Mouse (Mus musculus) 416B (cell line): ENCODE measurements around the gene Tsc22d3.
"Not testable (repeated sequence)": the region's sequence is repeated elsewhere in the genome, so short reads cannot be mapped to it uniquely, and the experiment has no call there.

Experiments
- DNase-seq: peaks from one replicate; pipeline ENCODE4 v3.0.0; 2011; ENCODE audit warnings: low read depth

The Tsc22d3 gene

DNA sequence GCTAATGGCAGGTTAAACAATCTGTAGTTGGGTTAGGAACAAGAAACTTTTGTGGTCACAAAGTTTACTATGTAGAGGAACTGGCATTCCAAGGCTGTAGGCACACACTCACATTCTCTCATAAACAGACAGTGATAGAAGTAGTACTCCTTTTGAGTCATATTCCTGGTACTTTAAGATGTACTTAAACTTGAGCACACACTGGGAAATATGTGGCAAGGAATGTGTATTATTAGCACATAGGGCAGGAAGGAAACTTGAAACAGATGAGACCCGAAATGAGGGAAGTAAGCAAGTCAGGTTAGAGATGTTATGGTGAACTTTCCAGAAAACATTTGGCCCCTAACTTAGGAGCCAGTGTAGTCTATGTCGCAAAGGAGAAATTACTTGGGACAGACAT, 34.7 kb downstream of the Tsc22d3 start:
- peak; percentile 22 for DNase-seq

DNA sequence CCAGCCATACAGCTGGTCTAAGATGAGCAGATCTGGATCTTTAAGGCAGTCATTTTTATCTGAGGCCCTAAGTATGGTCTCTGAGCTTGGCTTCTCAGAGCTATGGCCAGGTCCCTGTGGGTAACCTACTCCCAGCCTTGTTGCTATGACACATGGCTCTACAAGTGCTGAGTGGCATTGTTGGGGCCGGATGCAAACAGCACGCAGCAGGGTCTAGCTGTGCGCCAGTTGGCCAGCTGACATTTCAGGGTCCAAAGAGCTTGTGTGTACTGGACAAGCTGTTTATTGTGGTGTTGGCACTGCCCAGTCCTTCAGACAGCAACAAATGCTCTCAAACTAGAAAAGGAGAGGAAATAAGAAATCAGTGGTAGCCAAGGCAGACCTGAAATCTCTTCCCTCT, 35.2 kb downstream of the Tsc22d3 start:
- no peak for DNase-seq

DNA sequence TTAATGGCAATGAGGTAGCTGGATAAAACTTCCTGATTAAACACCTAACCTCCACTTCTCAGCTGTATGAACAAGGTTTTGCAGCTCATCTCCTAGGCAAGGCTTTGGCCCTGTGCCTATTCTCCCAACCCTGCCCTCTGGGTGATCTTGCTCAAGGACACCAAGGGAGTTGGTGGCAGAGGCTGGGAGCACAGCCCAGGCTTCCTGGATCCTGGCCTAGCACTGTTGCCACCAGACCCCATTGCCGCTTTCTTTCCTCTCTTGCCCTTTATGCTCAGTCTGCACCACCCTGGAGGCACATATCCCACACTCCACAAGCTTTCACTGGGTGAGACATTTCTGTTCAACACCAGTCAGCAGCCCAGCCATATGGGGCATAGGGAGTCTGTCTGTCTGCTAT, 35.7 kb downstream of the Tsc22d3 start:
- DNase-seq = no peak

DNA sequence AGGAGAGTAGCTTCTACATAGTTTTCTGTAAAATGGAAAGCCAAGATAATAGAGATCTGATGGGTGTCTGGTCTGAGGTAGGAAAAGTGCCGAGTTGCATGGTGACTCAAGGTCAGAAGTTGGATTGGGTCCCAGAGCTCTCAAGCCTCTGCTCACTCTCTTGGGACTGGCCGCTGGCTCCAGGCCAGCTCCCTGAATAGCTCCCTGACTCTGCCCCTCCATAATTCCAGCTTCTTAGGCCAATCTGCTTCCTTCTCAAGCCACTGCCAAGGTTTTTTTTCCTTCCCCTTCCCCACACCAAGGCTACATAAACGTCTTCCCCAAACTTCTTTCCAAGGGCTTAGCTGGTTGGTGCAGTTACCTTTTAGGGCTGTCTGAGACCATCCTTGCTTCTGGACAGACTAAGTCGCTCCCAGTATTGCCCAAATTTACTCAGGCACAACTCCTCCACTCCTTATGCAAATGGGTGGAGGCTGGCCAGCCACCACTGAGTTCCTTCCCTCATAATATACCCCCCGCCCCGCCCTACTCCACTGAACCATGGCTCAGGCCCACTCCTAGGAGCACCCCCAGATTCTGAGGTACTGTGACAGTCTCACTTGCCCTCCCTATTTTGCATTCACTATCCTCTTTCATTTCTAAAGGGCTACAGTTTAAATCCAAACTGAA, 42.1 kb downstream of the Tsc22d3 start:
- no peak for DNase-seq

DNA sequence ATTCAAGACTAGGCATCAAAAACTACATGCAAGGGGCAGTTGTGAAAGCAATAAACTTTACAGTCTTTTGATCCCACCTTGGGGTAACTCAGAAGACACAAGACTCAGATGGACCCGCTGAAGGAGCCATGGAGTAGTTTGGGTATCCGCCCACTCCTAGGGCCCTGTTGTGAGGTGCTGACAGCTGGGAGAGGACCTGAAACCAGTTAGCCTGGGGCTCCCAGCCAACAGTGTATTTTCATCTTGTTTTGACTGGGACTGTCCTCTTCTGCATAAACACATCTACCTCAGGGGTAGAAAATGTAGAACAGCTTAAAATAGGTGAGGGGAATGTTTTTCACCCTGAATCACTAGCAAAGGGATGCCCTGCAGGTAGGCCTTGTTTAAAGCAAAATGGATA, 44.5 kb downstream of the Tsc22d3 start:
- no peak for DNase-seq

DNA sequence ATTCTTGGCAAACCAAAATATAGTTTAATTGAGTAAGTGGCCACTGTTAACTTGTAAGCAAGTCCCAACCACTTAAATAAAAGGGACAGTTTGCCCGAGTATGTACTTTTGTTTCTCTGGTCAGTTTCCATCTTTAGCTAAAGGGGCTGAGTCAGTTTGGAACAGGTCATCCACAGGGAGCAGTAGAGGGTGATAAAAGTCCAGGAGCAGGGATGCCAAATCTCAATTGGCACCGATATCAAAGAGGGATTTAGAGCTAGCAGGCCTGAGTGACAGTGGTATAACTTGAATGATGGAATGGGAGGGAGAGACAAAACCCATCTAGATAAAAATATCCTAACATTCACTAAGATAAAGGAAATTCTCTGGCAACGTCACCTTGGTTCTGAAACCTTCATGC, 45.0 kb downstream of the Tsc22d3 start:
- no peak for DNase-seq

DNA sequence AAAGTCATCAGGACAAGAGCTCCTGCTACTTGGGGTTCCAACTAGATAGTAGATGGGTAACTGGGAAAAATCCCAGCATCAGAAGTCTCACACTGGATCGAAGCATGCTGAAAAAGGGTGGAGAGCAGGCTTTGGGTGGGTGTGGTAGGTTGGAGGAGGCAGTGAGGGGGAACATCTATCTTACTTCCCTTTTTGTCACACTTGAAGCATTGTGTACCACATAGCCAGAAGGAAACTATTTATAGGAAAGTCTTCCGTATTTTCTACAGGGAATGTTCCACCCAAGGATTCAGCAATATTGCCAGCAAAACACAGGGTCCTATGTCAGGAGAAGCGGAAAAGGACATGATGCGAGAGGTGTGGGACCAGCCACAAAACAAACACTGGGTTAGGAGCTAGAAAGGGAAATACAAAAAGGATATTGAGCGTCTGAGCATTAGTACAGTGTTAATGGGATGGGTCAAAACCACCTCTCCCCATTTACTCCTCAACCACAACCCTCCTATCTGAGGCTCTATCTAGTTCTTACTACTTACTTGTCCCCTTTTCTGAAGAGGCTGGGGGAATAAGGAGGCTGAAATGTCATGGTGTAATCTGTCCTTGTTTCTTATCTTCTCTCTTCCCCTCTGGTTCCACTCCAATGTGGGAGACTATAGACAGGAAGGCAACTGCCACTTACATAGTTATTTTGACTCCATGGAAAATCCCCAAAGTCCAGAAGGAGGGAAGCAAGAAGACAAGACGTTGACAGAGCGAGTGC, 52.6 kb downstream of the Tsc22d3 start:
- no peak for DNase-seq

DNA sequence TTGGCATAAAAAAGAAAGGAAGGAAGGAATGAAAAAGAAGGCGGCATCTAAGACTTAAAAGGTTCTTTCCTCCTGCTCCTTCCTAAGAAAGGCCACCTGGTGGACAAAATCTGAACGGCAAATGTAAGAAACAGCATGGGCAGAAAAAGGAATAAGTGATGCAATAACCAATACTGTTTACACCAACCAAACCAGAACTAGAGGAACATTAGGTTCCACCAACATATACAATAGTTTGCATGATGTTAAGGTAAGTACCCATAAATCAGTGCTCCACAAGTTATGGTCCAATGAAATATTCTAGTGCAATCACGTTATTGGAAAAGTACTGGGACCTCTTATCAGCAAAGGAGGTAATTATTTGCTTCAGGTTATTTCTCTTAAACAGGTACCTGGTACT, 55.7 kb downstream of the Tsc22d3 start:
- peak; percentile 86 for DNase-seq

DNA sequence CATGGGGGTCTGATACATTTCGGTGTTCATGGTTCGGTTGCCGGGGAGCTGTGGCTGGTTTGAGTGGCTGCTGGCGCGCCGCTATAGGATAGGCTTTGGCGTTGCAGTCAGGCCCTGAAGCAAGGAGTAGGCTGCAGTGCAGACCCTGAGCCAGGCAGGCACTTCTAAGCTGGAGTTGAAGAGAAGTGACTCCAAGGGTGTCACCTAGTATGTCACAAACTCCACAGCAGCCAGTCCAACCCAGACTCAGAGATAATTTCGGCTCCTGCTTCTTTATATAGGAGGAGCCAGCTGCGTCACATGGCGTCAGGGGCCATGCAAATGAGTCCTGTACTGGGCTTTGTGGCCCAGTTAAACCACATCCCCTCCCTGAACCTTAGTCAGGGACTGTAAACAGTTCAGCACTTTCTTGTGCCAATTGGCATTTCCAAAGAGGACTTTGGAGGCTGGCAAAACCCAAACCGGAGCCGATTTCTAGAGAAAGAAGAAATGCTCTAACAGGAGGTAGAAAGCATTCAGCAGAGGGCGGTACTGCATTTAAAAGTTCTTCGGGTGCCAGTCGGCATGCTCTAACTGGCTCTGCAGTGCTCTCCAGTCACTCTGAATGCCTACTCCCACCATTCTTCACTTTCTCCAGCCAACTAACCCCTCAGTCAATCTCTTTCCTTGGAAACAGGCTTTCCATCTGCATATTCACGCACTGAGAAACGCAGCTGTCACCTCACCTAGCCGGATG, 57.4 kb downstream of the Tsc22d3 start:
- peak; percentile 96 for DNase-seq

DNA sequence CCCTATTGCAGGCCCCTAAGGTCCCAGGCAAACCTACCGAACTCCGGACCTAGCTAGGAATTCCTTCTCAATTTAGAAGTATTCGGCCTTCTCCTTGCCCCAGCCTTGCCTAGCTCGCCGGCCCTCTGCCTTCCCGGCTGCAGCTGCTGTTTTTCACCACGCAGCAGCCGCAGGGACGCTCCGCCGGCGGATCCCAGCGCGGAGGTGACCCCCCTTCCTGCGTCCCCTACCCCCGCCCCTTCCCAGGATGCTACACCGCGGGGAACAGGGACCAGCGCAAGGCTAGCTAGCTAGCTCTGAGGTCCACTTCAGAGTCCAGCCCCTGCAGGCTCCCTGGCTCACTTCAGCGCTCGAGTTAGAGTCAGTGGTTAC, 58.0 kb downstream of the Tsc22d3 start:
- DNase-seq = no peak

DNA sequence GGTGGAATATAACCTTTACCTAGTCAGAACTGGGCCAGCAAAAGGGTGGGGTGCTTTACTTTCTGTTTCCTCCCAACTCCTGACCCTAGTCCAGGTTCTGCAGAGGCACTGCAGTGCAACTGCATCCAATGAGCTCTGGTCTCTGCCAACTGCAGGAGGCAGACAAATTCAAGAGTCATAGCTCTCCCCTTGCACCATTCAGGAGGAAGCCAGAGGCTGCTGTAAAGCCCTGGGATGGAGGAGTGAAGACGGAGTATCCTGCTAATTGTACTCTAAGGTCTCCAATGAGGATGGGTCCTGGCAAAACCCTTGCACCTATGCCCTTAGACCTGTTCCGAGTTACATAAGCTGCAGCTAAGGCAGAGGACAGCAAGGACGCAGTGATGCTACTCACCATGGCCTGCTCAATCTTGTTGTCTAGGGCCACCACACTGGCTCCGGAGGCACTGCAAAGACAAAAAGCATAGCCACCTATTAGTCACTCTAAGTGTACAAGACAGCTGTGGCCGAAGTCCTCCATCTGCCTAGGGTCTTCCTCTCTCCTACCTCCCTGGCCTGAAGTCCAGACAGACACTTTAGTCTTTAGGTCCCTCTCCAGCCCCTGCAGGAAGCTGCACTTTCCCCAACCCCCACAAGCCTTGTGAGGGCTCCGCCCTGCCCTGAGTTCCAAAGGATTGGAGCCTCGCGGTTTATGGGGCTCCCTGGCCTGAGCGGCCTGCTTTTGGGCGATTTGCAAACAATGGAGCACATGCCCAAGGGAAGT, 58.6 kb downstream of the Tsc22d3 start:
- DNase-seq = peak; percentile 43

DNA sequence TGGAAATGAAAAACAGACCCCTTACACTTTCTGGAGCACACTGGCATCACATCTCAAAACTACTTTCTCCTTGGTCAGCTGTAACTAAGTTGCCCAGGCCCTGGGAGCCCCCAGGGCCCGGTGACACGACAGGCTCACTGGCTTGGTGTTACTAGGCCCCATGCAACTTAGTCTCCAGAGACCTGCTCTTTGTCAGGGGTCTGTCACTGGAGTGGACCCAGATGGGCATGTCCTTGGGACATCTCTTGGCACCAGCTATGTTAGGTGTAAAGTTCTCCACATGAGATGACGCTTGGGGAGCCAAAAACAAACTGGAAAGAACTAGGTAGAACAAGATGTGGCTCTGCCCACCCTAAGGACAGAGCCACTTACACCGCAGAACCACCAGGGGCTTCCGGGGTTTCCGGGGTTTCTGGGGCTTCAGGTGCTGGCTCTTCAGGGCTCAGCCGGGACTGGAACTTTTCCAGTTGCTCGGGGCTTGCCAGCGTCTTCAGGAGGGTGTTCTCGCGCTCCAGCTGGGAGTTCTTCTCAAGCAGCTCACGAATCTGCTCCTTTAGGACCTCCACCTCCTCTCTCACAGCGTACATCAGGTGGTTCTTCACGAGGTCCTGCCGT, 59.9 kb downstream of the Tsc22d3 start:
- no peak for DNase-seq

DNA sequence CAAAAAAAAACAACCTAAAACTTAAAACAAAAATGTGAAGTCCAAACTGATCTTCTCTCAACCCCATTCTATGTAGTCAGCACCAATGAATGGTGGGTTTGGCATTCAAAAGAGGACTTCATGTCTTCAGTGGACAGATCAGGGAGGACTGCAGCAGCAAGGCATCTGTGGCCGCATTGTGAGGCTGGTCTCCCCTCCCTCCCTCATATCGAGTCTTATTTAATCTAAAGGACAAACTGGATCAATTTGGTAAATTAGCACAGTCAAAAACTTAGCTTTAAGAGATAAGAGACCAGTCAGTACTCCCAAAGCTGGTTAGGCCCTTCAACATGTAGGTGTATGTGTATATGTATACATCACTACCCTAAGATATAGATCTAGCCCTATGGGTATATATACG, 60.6 kb downstream of the Tsc22d3 start:
- DNase-seq = not testable (repeated sequence)

DNA sequence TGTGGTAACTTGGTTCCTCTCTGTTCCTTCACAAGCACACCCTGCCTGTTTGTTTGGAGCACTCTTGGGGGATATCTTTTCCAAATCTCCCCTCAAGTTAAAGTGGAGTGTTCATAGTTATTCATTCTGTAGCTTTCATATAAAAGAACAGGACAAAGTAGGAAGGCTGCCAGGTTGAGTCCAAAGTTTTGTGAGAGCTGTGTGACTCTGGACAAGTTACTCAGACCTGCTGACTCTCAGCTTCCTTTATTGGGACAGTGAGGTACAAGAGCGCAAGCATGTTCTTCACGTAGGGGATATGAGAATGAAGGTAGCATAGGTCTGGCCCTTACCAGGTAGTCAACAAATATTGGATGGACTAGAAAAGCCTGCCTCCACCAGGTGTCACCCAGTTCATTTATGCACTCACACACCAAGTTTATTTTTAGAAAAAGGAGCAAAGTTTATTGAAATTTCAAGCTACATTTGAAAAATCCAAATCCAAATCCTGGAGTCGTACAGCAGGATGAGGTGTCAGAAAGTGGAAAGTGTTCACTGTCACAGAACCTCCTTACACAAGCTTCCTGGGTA, 61.3 kb downstream of the Tsc22d3 start:
- DNase-seq = no peak

DNA sequence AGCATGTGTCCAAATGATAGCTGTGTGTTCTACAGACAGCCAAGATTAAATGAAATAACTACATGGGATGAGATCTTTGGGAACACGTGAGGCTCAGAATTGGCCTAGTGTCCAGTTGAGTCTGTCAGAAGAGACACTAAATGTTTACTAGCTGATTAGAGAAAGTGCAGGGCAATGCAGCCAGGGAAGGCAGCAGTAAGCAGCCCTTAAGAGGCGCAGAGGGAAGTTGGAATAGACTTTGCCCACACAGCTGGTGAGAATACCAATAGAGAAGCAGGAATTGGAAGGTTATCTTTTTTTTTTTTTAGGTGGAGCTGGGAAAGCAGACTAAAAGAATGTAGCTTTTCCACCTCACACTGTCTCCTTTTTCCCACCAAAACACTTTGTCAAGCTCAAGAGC, 61.8 kb downstream of the Tsc22d3 start:
- DNase-seq = no peak

DNA sequence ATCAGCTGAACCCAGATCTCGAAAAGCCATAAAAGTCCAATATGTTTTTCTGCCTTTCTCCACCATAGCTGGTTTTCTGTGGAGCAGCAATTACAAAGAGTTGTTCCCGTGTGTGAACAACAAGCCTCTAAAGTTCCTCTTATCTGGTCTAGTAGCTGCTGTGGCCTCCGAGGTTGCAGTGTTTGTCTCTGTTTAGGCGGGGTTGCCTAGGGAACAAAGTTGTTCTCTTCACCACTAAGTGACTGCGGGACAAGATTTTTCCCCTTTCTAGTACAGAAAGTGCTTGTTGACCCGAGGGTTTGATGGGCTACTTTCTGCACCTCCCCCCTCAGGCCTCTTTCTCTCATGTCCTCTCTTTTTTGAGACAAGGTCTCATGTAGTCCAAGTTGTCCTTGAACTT, 62.8 kb downstream of the Tsc22d3 start:
- peak; percentile 63 for DNase-seq

DNA sequence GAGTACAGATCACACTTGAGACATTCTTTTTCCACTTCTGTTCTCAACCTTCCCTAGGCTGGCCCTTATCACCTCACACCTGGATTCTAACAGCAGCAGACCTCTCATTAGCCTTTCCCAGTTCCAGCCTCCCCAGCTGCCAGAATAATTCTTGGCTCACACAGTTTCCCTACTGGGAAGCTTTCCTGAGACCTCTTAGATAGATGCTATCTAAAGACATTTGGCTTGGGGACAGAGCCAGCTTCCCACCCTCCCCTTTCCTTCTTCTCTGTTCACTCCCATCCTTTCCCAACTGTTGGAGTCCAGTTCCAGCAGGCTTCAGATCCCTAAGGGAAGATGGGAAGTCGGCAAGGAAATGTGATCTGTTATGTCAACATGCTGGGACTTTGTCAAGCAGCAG, 65.0 kb downstream of the Tsc22d3 start:
- no peak for DNase-seq

DNA sequence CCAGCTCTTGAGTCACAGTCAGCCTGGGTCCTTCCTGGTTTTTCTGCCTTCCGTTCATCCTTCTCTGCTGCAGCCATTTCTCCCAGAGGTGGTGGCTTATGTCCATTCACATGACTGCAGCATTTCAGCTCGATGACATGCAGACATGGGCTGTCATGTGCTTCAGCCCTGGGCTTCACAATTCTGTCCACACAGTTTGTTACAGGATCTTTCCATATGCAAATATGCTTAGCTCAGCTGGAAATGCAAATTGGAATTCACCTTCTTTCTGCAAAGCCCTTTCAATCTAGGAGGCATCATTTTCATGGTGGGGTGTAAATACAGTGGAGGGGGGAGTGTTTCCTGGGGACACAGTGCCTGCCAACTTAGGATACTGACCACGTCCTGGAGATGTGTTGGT, 66.2 kb downstream of the Tsc22d3 start:
- DNase-seq = no peak

DNA sequence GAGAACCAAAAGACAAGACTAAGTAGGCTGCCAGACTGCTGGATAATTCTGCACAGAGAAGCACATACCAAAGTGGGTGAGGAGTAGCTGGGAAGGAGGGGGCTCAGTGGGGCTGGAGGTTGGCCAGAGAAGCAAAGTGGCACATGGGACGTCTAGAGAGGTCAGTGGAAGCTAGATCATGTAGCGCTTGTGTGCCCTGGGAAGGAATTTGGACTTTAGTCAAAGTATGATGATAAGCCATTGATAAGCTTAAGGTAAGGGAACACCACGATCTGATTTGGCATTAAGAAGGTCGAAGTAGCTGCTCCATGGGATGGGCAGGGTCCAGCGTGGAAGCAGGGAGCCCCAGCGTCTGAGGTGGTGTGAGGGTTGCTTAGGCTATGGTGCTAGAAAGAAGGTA, 68.1 kb downstream of the Tsc22d3 start:
- DNase-seq = no peak

DNA sequence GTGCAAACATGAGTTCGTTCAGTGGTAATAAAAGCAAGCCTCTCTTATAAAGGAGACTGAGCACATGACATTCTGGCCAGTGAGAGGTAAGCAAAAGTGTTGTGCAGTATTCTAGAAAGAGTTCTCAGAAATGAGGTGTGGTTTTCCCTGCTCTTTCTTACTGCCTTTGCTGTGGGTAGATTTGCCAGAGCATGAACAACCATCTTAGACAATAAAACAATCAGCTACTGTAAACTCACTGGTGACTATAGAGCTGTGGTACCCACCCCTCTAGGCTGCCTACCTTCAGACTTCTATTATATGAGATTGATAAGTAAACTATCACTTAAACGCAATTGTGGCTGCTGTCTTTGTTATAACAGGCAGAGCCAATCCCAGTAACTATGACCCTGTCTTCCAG, 69.1 kb downstream of the Tsc22d3 start:
- no peak for DNase-seq

DNA sequence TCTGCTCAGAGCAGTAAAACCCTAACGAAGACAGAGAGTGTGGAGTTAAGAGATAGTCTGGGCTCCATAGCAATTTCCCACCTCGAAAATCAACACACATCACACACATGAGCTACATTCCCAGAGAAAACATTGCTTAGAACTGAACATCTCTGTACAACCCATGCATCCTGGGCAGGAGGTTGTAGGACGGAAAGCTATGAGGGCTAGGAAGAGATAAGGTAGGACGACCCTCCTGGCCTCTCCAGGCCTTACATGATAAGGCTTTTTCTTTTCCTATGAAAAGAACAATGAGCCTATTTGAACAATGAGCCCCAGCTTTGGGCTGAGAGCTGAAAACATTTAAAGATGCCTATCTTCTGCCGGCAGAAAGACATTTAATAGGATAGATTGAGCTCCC, 69.8 kb downstream of the Tsc22d3 start:
- DNase-seq = no peak

DNA sequence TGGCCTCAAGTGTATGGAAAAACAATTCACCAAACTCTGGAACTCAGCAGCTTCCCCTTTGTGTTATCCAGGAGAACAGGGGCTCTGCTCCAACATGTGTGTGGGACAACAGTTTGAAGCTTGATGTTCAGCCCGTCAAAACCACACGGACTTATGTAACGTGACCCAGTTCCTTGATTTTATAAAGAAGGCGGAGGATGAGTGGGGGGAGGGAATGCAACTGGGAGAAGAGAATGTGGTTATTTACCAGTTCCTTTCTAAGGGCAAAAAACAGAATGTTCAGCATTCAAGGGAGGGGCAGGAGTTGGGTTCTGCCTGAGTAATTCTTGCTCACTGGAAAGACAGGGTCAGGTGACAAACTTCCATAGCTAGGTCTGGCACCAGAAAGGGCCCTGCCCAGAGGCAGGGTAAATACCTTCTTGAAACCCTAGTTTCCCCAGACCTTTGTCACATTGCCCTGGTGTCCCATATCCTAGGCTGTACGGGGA, 71.3 kb downstream of the Tsc22d3 start:
- DNase-seq = peak; percentile 75
